Mouse (Mus musculus): ENCODE measurements at regions not wholly inside any gene's neighbourhood (a gene's known extent, or its start where the extent isn't known, plus 50 kb on each side); places are given as distances from the start of the nearest gene placed in this dataset.

DNA sequence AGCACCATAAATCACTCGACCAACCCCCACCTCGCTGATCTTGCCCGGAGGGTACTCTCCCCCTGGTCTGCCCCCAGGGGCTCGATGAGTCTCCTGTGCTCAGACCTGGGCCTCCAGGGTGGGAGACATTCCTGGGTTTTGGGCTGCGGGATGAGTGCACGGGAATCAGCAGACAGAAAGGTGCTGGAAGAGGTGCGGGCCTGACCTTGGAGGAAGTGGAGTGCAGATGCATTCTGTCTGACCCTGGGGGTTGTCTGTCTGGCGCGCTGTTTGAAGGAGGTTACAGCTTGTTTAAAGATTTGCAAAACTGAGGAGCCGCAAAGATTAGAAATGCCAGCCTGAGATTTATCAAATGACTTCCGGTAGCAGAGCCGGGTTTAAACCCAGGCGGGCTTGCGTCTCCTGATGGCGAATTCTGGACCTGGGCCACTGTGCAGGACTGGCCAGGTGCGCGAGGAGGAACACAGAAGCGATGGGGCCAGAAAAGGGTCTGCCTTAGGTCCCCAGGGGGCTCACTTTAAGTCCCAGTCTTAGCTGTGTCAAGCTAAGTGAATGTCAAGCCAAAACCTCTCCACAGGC lies 257.9 kb upstream of the Nfe2l3 start:
- peak overlapping the region; percentile 56 for H3K4me2 ChIP-seq (replicated peaks)
- no peaks in the 10 kb centered on the region for H3K9me3 ChIP-seq
- H3K27ac ChIP-seq, result peak overlapping the region; percentile 96; the same call in 1 of the 2 replicates
- peaks cover 24% of the 10 kb centered on the region for H3K4me1 ChIP-seq
- H3K36me3 ChIP-seq, result no peaks in the 10 kb centered on the region
- WGBS, result 3% methylated on average over 18 of the region's 18 CpGs
- H3K4me3 ChIP-seq, result peak overlapping the region; percentile 24; the same call in 1 of the 2 replicates
- 0 out of 2 replicates have a peak, but pooled peaks cover 3% of the 10 kb centered on the region for H3K27me3 ChIP-seq
- ATAC-seq (ENCODE audit: insufficient number of reproducible peaks, insufficient read depth, low FRiP score, low TSS enrichment), result no peak
- no peak overlapping the region; the same call in 1 of the 2 replicates for H3K9ac ChIP-seq

DNA sequence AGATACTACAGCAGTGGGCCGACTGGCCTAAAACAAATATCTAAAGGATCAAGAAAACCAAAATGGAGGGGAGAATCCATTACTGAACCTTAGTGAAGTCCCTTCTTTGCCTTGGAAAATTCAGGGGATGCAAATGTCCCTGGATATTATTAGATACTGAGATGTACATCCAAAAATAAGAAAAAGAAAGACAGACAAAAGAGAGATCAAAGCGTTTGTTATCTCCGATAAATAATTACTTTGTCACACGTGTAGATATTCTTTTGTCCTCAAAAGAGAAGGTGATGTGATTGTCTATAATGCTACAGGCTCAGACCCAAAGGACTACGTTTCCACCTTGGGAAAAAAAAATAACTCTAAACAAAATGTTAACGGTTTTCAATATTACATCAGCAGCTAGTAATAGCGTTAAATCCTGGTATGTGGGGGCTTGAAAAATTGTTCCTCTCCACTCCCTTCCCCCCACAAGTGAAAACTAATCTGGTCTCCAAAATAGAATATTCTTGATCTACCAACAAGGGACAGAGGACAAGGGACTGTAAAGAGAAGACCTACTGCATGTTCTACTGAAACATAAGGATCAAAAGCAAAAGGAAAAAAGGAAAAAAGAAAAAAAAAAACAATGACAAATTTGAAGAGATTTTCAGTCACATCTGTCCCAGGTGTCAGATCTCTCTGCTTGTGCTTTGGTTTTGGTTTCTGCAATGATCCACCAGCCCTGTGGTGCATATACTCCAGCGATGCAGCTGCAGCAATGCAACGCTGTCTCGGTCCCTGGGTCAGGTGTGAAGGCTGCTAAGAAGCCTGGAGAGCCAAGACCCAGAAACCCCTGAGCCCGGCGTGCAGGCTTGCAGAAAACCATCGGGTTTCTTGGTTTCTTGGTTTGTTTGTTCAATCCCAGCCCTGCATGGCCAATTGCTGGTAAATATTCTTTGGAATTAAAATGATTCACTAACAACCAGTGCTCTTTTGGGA lies 256.6 kb upstream of the Nfe2l3 start:
- no peak for ATAC-seq (ENCODE audit: insufficient number of reproducible peaks, insufficient read depth, low FRiP score, low TSS enrichment)
- H3K4me1 ChIP-seq, result peaks cover 21% of the 10 kb centered on the region
- H3K4me2 ChIP-seq (replicated peaks), result no peak overlapping the region
- H3K36me3 ChIP-seq, result no peaks in the 10 kb centered on the region
- no peak overlapping the region for H3K9ac ChIP-seq
- H3K27ac ChIP-seq, result no peak overlapping the region
- H3K27me3 ChIP-seq, result 0 out of 2 replicates have a peak, but pooled peaks cover 3% of the 10 kb centered on the region
- H3K9me3 ChIP-seq, result no peaks in the 10 kb centered on the region
- 11% methylated on average over 13 of the region's 13 CpGs for WGBS
- H3K4me3 ChIP-seq, result no peak overlapping the region

DNA sequence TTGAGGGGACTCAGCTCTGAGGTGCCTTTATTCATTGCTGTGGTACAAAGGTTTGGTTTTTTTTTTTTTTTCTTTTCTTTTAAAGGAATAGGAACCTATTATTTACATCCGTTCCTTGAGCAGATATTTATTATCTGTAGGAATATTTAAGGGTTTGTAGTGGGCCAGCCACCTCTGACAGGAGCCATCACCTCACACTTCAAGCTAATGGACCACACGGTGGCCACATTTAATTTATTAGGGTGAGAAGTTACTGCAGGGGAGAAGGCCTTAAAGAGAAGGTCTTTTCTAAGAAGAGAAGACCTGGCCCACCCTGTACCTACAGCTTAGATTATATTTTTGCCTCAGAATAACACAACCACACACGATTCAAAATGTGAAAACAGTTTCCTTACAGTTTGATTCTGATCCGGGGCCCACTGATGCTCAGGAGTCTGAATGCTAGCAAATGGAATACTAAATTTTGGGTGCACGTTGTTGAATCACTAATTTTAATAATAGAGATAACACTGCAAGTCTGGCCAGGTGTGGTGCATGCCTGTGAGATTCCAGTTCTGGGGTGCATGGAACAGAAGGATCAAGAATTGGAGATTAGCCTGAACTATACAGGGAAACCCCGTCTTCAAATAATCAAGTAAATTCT lies 255.6 kb upstream of the Nfe2l3 start:
- Histone ChIP-seq H3K27ac (no peak overlapping the region), H3K4me1 (peaks cover 21% of the 10 kb centered on the region), H3K9ac (no peak overlapping the region), H3K36me3 (no peaks in the 10 kb centered on the region), H3K9me3 (no peaks in the 10 kb centered on the region), H3K4me3 (no peak overlapping the region), H3K4me2 (replicated peaks) (no peak overlapping the region), H3K27me3 (0 out of 2 replicates have a peak, but pooled peaks cover 7% of the 10 kb centered on the region)
- 10% methylated on average over 6 of the region's 6 CpGs for WGBS
- ATAC-seq (ENCODE audit: insufficient number of reproducible peaks, insufficient read depth, low FRiP score, low TSS enrichment), result no peak

DNA sequence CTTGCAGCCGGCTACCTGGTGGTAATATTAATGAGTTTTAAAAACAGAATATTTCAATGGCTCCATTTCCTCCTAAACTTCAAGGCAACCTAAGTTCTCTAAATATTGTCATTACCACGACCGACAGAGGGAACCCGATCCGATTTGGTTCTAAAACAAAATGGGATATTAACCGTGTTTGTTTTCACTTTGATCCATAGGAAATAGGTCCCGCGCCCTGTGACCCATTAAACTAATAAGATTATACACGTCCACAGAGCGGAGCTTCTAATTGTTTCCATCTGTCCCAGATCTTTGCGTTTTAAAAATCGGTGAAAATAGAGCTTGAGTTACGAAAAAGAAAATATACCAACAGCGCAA lies 254.8 kb upstream of the Nfe2l3 start:
- Histone ChIP-seq H3K36me3 (no peaks in the 10 kb centered on the region), H3K4me1 (peaks cover 16% of the 10 kb centered on the region), H3K27ac (no peak overlapping the region), H3K27me3 (0 out of 2 replicates have a peak, but pooled peaks cover 7% of the 10 kb centered on the region), H3K4me3 (peak overlapping the region; percentile 21), H3K9ac (no peak overlapping the region), H3K9me3 (no peaks in the 10 kb centered on the region), H3K4me2 (replicated peaks) (peak overlapping the region; percentile 49)
- no peak for ATAC-seq (ENCODE audit: insufficient number of reproducible peaks, insufficient read depth, low FRiP score, low TSS enrichment)
- under 1% methylated on average over 14 of the region's 14 CpGs for WGBS

DNA sequence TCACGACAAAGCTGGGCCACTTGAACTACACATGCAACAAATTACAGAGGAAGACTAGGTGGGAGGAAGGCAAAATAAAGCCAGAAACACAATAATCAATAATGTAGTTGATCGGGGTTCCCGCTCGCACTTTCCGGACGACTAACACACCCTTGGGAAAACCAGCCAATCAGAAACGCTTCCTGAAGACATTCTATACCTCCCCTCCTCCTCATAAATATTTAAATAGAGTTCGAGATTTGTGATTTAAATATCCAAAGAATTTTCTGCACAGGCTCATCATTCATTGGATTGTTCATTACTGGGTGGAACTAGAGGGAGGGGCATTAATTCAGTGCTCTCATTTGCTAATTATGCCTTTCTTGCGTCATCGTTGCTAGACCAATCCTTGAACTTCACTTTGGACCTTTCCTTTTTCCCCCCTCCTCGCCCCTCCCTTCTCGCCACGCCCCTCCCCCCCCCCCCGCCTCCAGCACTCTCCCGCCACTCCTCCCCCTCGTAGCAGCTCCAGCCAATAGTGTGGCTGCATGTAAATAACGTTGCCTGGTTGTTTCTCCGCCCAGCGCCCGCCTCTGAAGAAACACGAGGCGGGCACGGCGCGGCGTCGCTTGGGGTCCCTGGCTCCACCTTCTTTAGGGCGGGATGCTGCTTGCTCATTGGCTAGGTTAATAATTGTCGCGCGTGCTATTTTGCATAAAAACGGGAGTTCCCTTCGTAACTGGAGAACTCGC lies 254.2 kb upstream of the Nfe2l3 start:
- Histone ChIP-seq H3K9me3 (no peaks in the 10 kb centered on the region), H3K4me2 (replicated peaks) (peak overlapping the region; percentile 49)
- under 1% methylated on average over 32 of the region's 34 CpGs for WGBS

DNA sequence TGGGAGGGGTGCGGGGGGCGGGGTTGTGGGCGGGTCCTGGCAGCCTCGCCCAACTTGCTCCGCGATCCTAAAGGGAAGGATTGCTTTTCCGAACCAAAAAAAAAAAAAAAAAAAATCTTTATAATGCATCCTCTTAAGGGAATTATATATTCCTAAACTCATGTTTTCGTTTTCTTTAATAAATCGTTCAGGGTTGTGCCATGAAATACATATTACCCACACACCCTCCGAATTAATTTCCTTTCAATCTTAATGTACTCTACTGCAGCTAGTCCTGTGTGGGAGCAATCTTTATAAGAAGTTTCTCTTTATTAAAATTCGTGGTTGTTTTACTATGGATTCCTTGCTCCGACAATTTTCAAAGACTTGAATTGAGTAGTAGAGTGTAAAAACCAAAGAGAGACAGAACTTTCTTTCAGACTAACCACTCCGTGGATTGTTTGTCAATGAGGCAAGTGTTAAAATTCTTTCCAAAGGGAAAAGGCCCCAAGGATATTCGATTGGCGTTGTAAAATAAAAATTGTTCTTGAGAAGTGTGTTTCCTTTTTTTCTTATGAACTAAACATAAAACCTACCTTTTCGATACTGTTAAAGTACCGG lies 253.6 kb upstream of the Nfe2l3 start:
- Histone ChIP-seq H3K4me3 (no peak overlapping the region), H3K4me1 (peaks cover 11% of the 10 kb centered on the region), H3K9ac (no peak overlapping the region), H3K27me3 (peaks cover 18% of the 10 kb centered on the region; the same call in 1 of the 2 replicates), H3K27ac (no peak overlapping the region), H3K9me3 (no peaks in the 10 kb centered on the region), H3K4me2 (replicated peaks) (no peak overlapping the region), H3K36me3 (no peaks in the 10 kb centered on the region)
- WGBS, result 2% methylated on average over 17 of the region's 17 CpGs
- no peak; the same call in 1 of the 2 replicates for ATAC-seq (ENCODE audit: insufficient number of reproducible peaks, insufficient read depth, low FRiP score, low TSS enrichment)

More for the DNA sequence above, 254.2 kb upstream of the Nfe2l3 start:
- no peak overlapping the region for H3K27ac ChIP-seq
- H3K27me3 ChIP-seq, result peaks cover 11% of the 10 kb centered on the region; the same call in 1 of the 2 replicates
- ATAC-seq (ENCODE audit: insufficient number of reproducible peaks, insufficient read depth, low FRiP score, low TSS enrichment), result peak; percentile 93
- no peak overlapping the region for H3K9ac ChIP-seq
- peaks cover 16% of the 10 kb centered on the region for H3K4me1 ChIP-seq
- no peaks in the 10 kb centered on the region for H3K36me3 ChIP-seq
- H3K4me3 ChIP-seq, result peak overlapping the region; percentile 21

DNA sequence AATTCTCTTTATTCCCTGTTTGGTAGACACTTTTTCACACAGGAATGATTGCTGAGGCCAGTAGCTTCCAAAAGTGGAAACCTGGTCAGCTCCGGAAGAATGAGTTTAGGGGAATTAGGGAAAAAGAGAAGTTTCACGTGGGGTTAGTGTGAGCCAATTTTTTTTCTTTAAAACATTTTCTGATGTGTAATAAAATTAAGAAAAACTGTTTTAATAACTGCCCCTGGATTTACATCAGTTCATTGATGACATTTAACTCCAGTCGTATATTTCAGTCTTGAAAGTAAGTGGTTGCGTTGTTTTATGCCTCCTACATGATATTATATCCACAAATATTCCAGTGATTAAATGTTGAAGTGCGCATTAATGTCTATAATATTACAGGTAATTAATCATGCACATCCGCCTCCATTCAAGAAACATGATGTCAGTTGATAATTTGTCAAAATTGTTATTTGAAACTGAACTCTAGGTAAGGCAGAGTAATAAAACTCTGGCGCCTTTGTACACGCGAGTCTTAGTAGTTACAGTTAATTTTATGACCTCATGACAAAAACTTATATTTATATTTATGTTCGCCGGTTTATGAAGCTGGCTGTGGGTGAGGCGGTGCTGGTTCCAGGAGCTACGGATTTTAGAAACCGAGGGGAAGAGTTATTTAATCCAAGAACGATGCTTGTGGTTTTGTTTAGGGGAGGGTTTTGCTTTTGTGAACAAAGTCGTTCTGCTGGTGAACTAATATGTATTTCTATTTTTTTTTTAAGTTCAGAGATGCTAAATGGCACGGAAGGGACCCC lies 252.5 kb upstream of the Nfe2l3 start:
- Histone ChIP-seq H3K27ac (no peak overlapping the region), H3K9ac (no peak overlapping the region), H3K9me3 (no peaks in the 10 kb centered on the region), H3K27me3 (peaks cover 28% of the 10 kb centered on the region), H3K4me3 (no peak overlapping the region), H3K36me3 (no peaks in the 10 kb centered on the region), H3K4me1 (peaks cover under 1% of the 10 kb centered on the region; the same call in 1 of the 2 replicates), H3K4me2 (replicated peaks) (no peak overlapping the region)
- 7% methylated on average over 17 of the region's 17 CpGs for WGBS
- ATAC-seq (ENCODE audit: insufficient number of reproducible peaks, insufficient read depth, low FRiP score, low TSS enrichment), result no peak

DNA sequence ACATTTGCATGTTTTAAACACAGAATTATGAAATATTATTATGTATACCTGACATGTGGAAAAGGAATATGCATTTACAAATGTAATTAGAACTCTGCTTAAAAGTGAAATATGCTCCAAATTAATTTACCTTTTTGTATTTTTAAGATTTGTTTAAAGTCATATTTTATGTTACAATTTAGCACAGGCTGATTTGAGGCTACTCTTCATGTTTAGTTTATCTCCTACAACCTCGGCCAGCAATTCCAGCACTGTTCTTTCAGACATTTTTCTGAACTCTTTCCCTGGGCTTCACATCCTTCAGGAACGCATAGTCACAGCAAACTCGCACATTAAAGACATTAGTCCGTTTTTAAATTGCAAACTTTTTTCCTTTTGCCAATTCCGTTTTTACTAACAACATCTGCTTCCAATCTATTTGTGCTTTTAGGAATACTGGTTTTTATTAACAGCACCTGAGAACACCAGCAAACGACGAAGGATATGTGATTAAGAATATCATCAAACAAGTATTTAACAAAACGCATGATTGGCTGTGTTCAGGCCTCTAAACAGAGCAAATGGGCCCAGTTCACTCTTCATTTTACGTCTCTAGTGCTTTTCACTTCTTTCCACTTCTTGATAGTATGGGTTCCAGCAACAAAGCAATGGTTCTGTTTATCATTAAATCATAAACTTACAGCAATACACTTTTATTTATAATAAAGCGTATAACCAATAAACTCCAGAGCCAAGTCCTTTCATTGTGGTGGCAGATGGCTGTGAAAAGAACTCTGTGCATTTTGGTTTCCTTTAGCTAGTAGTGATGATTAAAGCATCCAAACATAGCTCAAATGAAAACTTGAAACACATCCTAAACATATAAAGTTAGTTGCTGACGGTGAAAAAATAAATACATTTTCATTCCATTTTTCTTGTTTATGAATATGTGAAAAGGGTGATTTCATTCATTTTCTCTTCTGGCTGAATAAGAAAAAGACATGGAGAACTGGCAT lies 251.3 kb upstream of the Nfe2l3 start:
- H3K9me3 ChIP-seq, result no peaks in the 10 kb centered on the region
- no peak for ATAC-seq (ENCODE audit: insufficient number of reproducible peaks, insufficient read depth, low FRiP score, low TSS enrichment)
- H3K36me3 ChIP-seq, result no peaks in the 10 kb centered on the region
- H3K9ac ChIP-seq, result no peak overlapping the region
- H3K27ac ChIP-seq, result no peak overlapping the region
- no peak overlapping the region for H3K4me2 ChIP-seq (replicated peaks)
- H3K27me3 ChIP-seq, result peaks cover 39% of the 10 kb centered on the region
- no peaks in the 10 kb centered on the region for H3K4me1 ChIP-seq
- WGBS, result 5% methylated on average over 11 of the region's 11 CpGs
- H3K4me3 ChIP-seq, result no peak overlapping the region

DNA sequence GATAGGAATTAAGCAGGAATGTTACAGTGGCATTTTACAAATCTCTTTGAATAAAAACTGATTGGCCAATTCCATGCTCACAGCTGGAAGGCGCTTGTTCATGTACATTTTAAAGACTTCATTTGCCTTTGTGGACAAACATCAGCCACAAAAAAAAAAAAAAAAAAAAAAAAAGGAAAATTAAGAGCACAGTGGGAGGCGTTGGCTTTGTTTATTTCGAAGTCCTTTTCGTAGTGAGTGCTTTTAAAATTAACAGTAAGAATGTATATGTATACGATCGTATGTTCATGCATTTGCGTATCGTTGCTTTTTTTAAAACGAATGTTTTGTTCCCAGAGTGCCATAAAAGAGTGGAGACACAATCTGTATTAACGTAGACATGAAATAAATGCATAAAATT lies 250.6 kb upstream of the Nfe2l3 start:
- 25% methylated on average over 10 of the region's 10 CpGs for WGBS
- peaks cover 45% of the 10 kb centered on the region for H3K27me3 ChIP-seq
- H3K4me1 ChIP-seq, result no peaks in the 10 kb centered on the region

More for the DNA sequence above, 250.6 kb upstream of the Nfe2l3 start:
- no peaks in the 10 kb centered on the region for H3K36me3 ChIP-seq
- ATAC-seq (ENCODE audit: insufficient number of reproducible peaks, insufficient read depth, low FRiP score, low TSS enrichment), result no peak
- no peak overlapping the region for H3K4me2 ChIP-seq (replicated peaks)
- no peaks in the 10 kb centered on the region for H3K9me3 ChIP-seq
- H3K27ac ChIP-seq, result no peak overlapping the region
- H3K4me3 ChIP-seq, result no peak overlapping the region
- no peak overlapping the region for H3K9ac ChIP-seq
